Mouse (Mus musculus): ENCODE data around the gene Abcb6.

Gene Abcb6

DNA sequence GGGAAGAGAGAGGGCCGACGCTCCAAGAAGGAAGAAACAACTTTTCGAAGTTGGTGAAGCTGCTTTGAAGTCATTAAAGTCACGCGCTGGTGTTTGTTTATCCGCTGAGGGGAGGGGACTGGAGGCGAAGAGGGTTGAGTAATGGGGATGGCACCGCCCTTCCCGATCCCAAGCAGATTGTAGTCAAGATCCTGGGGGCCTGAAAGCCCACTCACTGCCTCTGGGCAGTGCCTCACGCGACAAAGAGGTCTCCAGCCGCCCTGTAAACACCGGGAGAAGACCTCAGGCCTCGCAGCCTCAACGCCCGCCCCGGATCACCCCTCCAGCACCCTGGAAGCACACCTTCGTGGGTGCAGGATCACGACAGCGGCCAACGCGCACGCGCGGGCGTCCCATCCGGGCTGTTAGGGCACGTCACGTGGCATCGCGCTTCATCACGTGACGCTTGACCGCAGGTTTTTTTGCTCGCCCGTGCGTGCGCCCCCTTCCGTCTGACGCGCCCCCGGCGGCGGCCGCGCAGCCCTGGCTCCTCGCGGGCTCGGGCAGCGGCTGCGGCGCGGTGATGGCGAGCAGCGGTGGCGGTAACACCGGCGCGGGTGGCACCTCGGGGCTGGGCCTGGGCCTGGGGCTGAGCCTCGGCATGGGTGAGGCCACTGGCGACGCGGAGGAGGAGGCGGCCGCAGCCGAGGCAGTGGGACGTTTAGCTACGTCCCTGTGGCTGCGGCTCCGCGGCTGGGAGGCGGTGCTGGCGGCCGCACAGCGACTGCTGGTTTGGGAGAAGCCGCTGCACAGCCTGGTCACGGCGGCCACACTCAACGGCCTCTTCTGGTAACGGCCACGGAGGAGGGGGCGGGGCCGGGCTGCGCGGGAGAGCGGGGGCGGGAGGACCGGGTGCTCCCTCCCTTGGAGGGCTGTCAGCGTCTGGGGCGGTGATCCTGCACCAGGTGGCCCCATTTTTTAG is 37.6 kb downstream of the Abcb6 start, which contains the start of the genes Cnppd1 and Retreg2:
Cnppd1 (minus strand) TSS at position 411 of the 961 bp plus-strand sequence.
Retreg2 (plus strand) TSS at position 478 of the 961 bp plus-strand sequence.
- DNase-seq (ENCODE audit: low read depth, low spot score): peak; percentile 98
- Histone ChIP-seq H3K36me3 (ENCODE audit: control insufficient read depth, insufficient read depth, low read length, poor library complexity, severe bottlenecking) (peaks cover 14% of the 10 kb centered on the region), H3K27me3 (ENCODE audit: control insufficient read depth, insufficient read depth, low read length, poor library complexity, severe bottlenecking) (no peaks in the 10 kb centered on the region)

DNA sequence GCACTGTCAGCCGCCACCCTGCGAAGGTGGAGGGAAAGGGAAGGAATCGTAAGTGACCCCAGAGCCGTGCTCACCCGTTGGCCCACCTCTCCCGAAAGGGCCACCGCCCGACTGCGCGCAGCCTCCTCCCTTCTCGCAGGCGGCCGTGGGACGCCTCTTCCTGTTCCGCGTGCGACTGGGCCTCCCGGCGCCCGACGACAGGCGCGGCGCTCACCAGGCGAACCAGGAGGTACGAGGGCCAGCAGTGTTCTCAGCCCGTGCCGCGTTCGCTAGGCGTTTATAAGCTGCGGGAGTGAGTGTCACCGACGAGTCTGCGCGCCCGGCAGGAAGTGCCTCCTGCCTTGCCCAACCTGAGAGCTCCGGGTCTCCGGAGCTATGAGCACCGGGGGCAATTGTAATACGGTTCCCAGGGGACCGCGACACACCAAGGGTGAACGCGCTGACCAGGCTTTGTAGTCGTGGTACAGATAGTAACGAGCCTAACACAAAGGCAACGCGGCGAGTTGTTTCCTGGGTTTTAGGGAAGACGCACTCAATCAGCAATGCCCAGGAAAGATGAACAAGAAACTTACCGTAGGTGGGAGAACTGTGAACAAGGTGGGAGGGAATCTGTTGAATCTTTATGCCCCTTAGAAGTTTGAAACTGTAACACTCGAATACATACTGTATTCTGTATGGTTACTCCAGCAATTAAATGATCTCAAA is 38.6 kb downstream of the Abcb6 start:
- peak; percentile 79 for DNase-seq (ENCODE audit: low read depth, low spot score)
- H3K36me3 ChIP-seq (ENCODE audit: control insufficient read depth, insufficient read depth, low read length, poor library complexity, severe bottlenecking): peaks cover 14% of the 10 kb centered on the region
- H3K27me3 ChIP-seq (ENCODE audit: control insufficient read depth, insufficient read depth, low read length, poor library complexity, severe bottlenecking): no peaks in the 10 kb centered on the region

DNA sequence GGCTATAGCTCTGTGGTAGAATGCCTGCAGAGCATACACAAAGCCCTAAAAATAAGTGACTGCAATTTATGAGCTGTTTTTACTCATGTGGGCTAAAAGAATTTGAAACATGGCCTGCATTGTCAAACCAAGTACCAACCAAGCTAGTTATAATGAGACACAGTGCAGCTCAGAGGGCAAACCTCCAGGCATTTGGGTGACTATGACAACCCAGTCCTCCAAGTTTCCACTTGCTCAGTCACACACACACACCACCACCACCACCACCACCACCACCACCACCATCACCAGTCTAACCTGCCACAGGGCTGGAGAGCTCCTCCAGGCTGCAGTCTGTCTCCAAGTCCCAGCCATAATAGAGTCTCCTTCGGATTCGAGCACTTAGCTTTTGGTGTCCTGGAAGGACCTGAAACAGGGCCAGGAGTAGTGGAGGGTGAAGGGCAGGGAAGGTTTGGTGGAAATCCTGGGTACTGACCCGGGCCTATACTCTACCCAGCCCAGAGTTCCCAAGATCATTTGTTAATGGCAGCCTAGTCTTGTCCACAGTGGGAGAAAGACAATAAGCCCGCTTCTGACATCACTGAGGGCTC is 39.5 kb downstream of the Abcb6 start:
- no peaks in the 10 kb centered on the region for H3K27me3 ChIP-seq (ENCODE audit: control insufficient read depth, insufficient read depth, low read length, poor library complexity, severe bottlenecking)
- DNase-seq (ENCODE audit: low read depth, low spot score): no peak
- H3K36me3 ChIP-seq (ENCODE audit: control insufficient read depth, insufficient read depth, low read length, poor library complexity, severe bottlenecking): peaks cover 11% of the 10 kb centered on the region

DNA sequence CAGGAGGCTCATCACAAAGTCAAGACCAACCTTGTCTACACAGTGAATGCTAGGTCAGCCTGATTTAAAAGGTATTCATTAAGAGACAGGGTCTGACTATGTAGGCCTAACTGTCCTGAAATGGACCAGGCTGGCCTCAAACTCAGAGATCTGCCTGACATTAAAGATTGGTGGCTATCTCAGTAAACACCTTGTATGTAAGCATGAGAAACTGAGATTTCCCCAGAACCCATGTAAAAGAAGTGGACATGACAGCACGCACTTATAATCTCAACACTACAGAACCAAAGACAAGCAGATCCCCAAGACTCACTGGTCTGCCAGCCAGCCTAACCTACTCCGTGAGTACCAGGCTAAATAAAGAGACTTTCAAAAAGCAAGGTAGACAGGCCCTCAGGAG is 41.7 kb downstream of the Abcb6 start:
- Histone ChIP-seq H3K36me3 (ENCODE audit: control insufficient read depth, insufficient read depth, low read length, poor library complexity, severe bottlenecking) (peaks cover 11% of the 10 kb centered on the region), H3K27me3 (ENCODE audit: control insufficient read depth, insufficient read depth, low read length, poor library complexity, severe bottlenecking) (no peaks in the 10 kb centered on the region)
- no peak for DNase-seq (ENCODE audit: low read depth, low spot score)

DNA sequence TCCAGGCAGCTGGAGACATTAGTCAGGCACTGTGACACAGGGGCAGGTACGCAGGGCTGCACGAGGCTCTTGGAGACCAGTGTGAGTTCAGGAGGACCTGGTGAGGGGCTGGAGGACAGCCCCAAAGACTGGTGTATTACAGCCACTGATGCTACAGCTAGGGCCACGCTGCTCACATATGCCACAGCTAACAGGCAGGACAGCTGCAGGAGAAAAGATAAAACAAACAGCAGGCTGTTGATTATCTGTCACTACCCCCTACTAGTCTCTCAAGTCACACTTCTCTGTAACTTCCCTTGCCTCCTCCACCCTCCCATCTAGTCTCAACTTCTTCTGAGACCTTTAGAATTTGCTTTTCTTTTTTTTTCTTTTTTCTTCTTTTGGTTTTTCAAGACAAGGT is 43.5 kb downstream of the Abcb6 start:
- Histone ChIP-seq H3K27me3 (ENCODE audit: control insufficient read depth, insufficient read depth, low read length, poor library complexity, severe bottlenecking) (no peaks in the 10 kb centered on the region), H3K36me3 (ENCODE audit: control insufficient read depth, insufficient read depth, low read length, poor library complexity, severe bottlenecking) (peaks cover 11% of the 10 kb centered on the region)
- DNase-seq (ENCODE audit: low read depth, low spot score): no peak

DNA sequence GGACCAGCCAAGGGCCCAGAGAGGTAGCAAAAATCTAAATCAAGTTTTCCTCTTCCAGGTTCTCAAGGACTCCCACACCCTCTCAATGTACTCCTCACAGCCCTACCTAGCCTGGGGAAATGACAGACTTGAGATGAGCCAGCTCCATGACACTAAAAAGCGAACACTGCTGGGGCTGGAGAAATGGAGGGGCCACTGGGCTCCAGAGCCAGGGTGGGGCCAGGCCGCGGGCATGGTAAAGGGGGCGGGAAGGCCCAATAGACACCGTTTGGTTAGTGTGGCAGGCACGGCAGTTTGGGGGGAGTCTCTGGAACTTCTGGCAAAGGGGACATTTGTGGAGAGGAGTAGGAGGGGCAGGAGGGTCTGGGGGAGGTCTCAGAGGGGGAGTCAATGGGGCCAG is 43.9 kb downstream of the Abcb6 start:
- DNase-seq (ENCODE audit: low read depth, low spot score): no peak
- Histone ChIP-seq H3K36me3 (ENCODE audit: control insufficient read depth, insufficient read depth, low read length, poor library complexity, severe bottlenecking) (peaks cover 11% of the 10 kb centered on the region), H3K27me3 (ENCODE audit: control insufficient read depth, insufficient read depth, low read length, poor library complexity, severe bottlenecking) (no peaks in the 10 kb centered on the region)

DNA sequence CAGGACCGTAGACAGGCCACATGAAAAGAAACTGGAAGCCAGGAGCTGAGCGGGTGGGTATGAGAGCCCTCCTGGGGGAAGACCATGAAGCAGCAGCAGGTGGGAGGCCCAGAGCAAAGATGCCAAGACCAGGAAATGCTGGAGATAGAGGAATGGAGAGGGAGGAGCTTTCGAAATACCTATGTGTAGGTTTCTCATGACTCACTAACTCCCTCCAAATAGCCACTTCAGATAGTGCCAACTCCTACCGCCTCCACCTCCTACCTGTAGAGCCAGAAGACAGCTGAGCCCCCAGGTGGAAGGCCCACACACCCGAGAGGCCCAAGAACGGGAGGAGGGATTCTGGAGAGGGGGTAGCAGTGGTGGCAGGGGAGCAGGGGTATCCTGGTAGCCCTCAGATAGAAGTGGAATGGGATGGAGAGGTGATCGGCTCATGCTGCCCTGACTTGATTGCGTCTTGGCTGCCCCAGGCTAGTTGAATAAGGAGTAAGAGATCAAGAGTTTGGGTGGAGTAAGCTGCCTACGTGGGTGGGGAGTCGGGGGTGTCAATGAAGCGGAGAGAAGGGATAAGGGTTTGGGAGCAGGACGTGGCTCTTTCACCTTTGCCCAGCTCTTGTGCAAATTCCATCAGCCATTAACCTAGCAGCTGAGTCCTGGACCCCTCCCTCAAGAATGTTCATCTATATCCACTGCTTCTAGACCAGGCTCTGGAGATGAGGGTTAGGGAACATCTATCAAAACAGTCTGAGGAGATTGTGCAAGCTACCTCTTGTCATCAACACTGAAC is 46.6 kb downstream of the Abcb6 start, which contains the start of gene Slc23a3:
Slc23a3 (minus strand) TSS at position 470 of the 787 bp plus-strand sequence.
- Histone ChIP-seq H3K36me3 (ENCODE audit: control insufficient read depth, insufficient read depth, low read length, poor library complexity, severe bottlenecking) (peaks cover 6% of the 10 kb centered on the region), H3K27me3 (ENCODE audit: control insufficient read depth, insufficient read depth, low read length, poor library complexity, severe bottlenecking) (no peaks in the 10 kb centered on the region)
- no peak for DNase-seq (ENCODE audit: low read depth, low spot score)

DNA sequence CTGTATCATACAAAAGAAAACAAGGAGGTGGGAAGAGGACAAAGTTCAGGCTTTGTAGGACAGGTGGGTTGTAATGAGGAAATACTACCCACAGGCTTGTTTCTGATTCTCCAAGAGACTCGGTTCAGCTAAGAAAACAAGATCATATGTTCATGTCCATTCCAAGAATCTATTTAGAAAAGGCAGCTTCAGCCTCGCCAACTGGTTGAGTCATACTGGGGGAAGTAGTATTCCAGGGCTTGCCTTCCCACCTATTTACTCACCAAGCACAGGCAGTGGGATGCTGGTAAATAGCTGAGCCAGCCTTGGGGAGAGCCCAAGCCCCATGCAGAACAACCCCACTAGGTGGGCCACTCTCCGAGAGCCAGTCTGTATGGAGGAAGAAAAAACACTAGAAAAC is 51.6 kb downstream of the Abcb6 start:
- no peaks in the 10 kb centered on the region for H3K36me3 ChIP-seq (ENCODE audit: control insufficient read depth, insufficient read depth, low read length, poor library complexity, severe bottlenecking)
- H3K27me3 ChIP-seq (ENCODE audit: control insufficient read depth, insufficient read depth, low read length, poor library complexity, severe bottlenecking): no peaks in the 10 kb centered on the region
- no peak for DNase-seq (ENCODE audit: low read depth, low spot score)

DNA sequence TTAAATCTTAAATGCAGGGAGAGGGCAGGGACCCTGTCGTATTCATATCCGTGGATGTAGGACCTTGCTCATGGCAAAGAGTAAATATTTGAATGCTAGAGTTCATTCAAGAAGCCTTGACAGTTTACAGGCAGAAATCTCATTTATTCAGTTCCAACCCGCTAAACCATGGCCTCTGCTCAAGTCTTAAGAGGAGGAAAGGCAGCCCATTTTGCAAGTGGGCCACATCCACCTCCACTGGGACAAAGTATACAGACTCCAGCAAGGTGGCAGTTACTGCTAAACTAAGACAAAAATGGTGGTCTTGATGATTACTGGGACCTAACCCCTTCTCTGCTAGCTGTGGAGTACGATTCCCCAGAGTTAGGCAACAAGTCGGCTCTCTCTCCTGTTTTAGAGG is 54.8 kb downstream of the Abcb6 start:
- H3K36me3 ChIP-seq (ENCODE audit: control insufficient read depth, insufficient read depth, low read length, poor library complexity, severe bottlenecking): no peaks in the 10 kb centered on the region
- DNase-seq (ENCODE audit: low read depth, low spot score): no peak
- no peaks in the 10 kb centered on the region for H3K27me3 ChIP-seq (ENCODE audit: control insufficient read depth, insufficient read depth, low read length, poor library complexity, severe bottlenecking)

DNA sequence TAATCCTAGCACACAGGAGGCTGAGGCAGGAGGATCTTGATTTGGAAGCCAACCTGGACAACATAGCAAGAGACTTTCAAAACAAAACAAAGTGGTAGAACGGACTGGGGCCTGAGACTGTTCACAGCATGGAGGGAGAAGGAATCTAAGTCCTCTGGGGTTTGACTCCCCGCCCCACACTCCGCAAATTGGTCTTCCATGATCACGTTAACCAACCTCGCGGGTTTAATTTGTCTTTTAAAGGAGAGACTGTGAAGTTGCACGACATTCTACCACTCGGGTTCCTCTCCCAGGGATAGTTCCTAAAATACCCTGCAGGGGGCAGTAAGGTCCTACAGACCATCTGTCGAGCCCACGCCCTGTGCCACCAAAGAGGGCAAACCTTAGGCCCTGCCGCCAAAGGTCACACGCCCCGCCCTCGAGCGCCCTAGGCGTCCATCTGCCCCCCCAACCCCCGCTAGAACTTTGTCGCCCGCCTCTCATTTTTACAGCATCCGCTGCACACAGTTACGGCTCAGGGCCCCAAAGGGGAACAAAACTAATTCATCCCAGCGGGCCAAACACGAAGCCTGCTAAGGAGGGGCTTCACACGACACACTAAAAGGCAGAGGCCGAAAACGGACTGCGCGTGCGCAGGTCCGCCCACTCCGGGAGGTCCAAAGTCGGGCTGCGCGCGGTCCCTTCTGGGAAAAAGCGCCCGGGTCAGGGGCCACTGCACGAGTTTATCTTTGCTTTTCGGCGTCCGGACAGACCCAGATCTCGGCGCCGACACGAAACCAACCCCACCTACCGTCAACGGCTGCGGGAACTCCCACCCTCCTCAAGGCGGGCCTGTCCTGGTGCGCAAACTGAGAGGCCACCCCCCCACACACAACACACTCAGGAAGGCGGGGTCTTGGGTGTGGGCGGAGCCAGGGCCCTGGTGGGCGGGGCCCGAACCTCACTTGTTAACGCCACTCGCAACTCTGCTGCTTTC is 55.6 kb downstream of the Abcb6 start, which contains the start of gene Nhej1:
Nhej1 (minus strand) TSS at position 855 of the 976 bp plus-strand sequence.
- no peaks in the 10 kb centered on the region for H3K36me3 ChIP-seq (ENCODE audit: control insufficient read depth, insufficient read depth, low read length, poor library complexity, severe bottlenecking)
- peak; percentile 98 for DNase-seq (ENCODE audit: low read depth, low spot score)
- H3K27me3 ChIP-seq (ENCODE audit: control insufficient read depth, insufficient read depth, low read length, poor library complexity, severe bottlenecking): no peaks in the 10 kb centered on the region

DNA sequence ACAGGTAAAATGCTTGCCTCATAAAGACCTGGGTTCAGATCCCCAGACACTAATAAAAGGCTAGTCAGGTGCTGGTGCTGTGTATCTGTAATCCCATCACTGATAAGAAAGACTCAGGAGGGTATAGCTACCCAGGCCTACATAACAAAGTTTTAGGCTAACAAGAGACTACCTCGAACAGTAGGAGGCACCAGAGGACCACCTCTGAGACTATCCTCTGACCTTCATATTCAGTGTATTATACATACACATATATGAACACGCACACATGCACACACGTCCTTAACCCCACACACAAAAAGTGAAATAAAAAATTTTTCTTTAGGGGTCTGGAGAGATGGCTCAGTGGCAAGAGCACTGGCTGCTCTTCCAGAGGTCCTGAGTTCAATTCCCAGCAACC is 58.0 kb downstream of the Abcb6 start:
- peak; percentile 70 for DNase-seq (ENCODE audit: low read depth, low spot score)
- Histone ChIP-seq H3K27me3 (ENCODE audit: control insufficient read depth, insufficient read depth, low read length, poor library complexity, severe bottlenecking) (no peaks in the 10 kb centered on the region), H3K36me3 (ENCODE audit: control insufficient read depth, insufficient read depth, low read length, poor library complexity, severe bottlenecking) (no peaks in the 10 kb centered on the region)

Measured in splenic B cell, adult 2 months (primary cell).